In genomic region chr8:61561220-61561619, GRCm38 (mm10) we compare ENCODE assay signal across 21 mouse cellular contexts.
DNase-seq lines count a peak whose midpoint lies in the region; ATAC-seq and TF ChIP-seq lines count a peak whose summit lies in the region.
"Had no signal": no experiment of that assay in that cellular context is flagged by ENCODE, and none has a peak within 500 bp of the region (broad histone marks: within the 10 kb centered on the region; RNA-seq: fewer than 3 reads in every experiment).

No protein-coding gene starts in this region.

- TF ChIP-seq POLR2A in liver, adult 2 months (IDR thresholded peaks at IDR 0.05; ENCODE audit: extremely low read depth, insufficient read depth, low read length) = no peak
- peak; percentile 25; the same call in 1 of the 2 replicates for TF ChIP-seq POLR2A in CH12.LX (IDR thresholded peaks at IDR 0.05; ENCODE audit: low read depth, low read length)

- intact Hi-C loops in heart, postnatal 36 days (cut with DNase I) = no loop called here

- dilution Hi-C loops in CH12.LX (cut with MboI; ENCODE audit: extremely low pct_ligation_motif_present, extremely low pct_unique_long_range_greater_than_20kb, low sequenced_read_pairs) = no loop called here

- TF ChIP-seq RAD21 in CH12.LX (IDR thresholded peaks at IDR 0.05; ENCODE audit: low read depth, low read length) = no peak

- ATAC-seq in liver, postnatal 0 days = no peak
- peak; percentile 41 for ATAC-seq in inflammation-experienced regulatory T-cells, adult 6 months
- ATAC-seq: activated CD4-positive, CD25-positive, alpha-beta regulatory T cell, adult 4 months; CD4-positive, CD25-positive, alpha-beta regulatory T cell, adult 4 months; Patski had no signal

- no peak for TF ChIP-seq EP300 in liver, postnatal 0 days (IDR thresholded peaks at IDR 0.05; ENCODE audit: low read depth)
- TF ChIP-seq EP300 in CH12.LX (IDR thresholded peaks at IDR 0.05; ENCODE audit: low read length) = peak; percentile 82

- H3K36me3 ChIP-seq in liver, adult 2 months (ENCODE audit: control insufficient read depth, insufficient read depth, low read length) = peaks cover 2% of the 10 kb centered on the region
- no peaks in the 10 kb centered on the region for H3K36me3 ChIP-seq in liver, postnatal 0 days (replicated peaks; ENCODE audit: insufficient read depth, low read length)
- H3K36me3 ChIP-seq in CH12.LX (replicated peaks in 1 of 2; ENCODE audit: control insufficient read depth in 1 of 2, insufficient read depth in 1 of 2, low read length in 1 of 2) = no peaks in the 10 kb centered on the region
- H3K36me3 ChIP-seq: G1E had no signal

- peaks cover 31% of the 10 kb centered on the region for H3K4me1 ChIP-seq in liver, adult 2 months (ENCODE audit: control insufficient read depth, insufficient read depth, low read length)
- peaks cover 11% of the 10 kb centered on the region for H3K4me1 ChIP-seq in liver, postnatal 0 days (ENCODE audit: insufficient read depth)
- H3K4me1 ChIP-seq in CH12.LX (ENCODE audit: control insufficient read depth in 1 of 2, insufficient read depth in 2 of 2) = peaks cover 30 to 61% of the 10 kb centered on the region in 2 experiments

- H3K27ac ChIP-seq in liver, adult 2 months (replicated peaks; ENCODE audit: insufficient read depth, low read depth, low read length) = peak overlapping the region; percentile 35; the same call in 1 of the 2 replicates
- no peak overlapping the region for H3K27ac ChIP-seq in liver, postnatal 0 days (ENCODE audit: low read depth)
- peak overlapping the region; percentile 99 for H3K27ac ChIP-seq in CH12.LX (ENCODE audit: insufficient read depth, low read depth)

- no peak overlapping the region for H3K4me2 ChIP-seq in liver, postnatal 0 days (ENCODE audit: low read depth, low read length)
- peak overlapping the region; percentile 99 for H3K4me2 ChIP-seq in CH12.LX (ENCODE audit: insufficient read depth, low read depth, poor library complexity, severe bottlenecking)

- DNase-seq in liver, adult 2 months (ENCODE audit: extremely low read depth, low read depth, low spot score) = no peak
- DNase-seq in liver, postnatal 0 days = no peak
- DNase-seq in CH12.LX (ENCODE audit: extremely low read depth) = peak; percentile 67
- DNase-seq in heart, postnatal 36 days = no peak
- no peak for DNase-seq in retina, embryonic 14.5 days (ENCODE audit: low spot score)
- DNase-seq: adrenal gland, adult 2 months; adrenal gland, adult 8-10 months; adrenal gland, postnatal 10 days; adrenal gland, postnatal 14 days; adrenal gland, postnatal 25 days; adrenal gland, postnatal 36 days; B cell, adult 2 months; cerebellum, adult 11 months; cerebellum, adult 11-12 months; cerebellum, adult 18-20 months; cerebellum, adult 2 months had no signal

- in situ Hi-C loops in CH12.LX (cut with MboI; ENCODE audit: low pct_ligation_motif_present, low pct_unique_long_range_greater_than_20kb, low sequenced_read_pairs) = no loop called here

- no peak overlapping the region for H3K4me3 ChIP-seq in liver, adult 2 months (ENCODE audit: insufficient read depth, low read depth, low read length)
- H3K4me3 ChIP-seq in liver, postnatal 0 days (ENCODE audit: low read depth, low read length) = no peak overlapping the region
- peak overlapping the region in 2 of 3 experiments; percentile 15 to 50 for H3K4me3 ChIP-seq in CH12.LX (replicated peaks in 1 of 3; ENCODE audit: low read depth in 2 of 3, low read length in 2 of 3, poor library complexity in 1 of 3)

- no peaks in the 10 kb centered on the region for H3K27me3 ChIP-seq in liver, adult 2 months (ENCODE audit: control insufficient read depth, insufficient read depth, low read length)
- no peaks in the 10 kb centered on the region for H3K27me3 ChIP-seq in liver, postnatal 0 days (ENCODE audit: insufficient read depth, low read length)
- H3K27me3 ChIP-seq in CH12.LX (replicated peaks) = no peaks in the 10 kb centered on the region
- H3K27me3 ChIP-seq: Patski had no signal

- peaks cover 14% of the 10 kb centered on the region; the same call in 1 of the 2 replicates for H3K79me2 ChIP-seq in liver, adult 2 months (ENCODE audit: control insufficient read depth, insufficient read depth, low read length)
- H3K79me2 ChIP-seq in CH12.LX (replicated peaks; ENCODE audit: control insufficient read depth, extremely low read depth, insufficient read depth, poor library complexity, severe bottlenecking) = no peaks in the 10 kb centered on the region

- 92% methylated on average over 5 of the region's 5 CpGs for WGBS in liver, adult 2 months
- WGBS in liver, postnatal 0 days (ENCODE audit: insufficient replicate concordance) = 80% methylated on average over 5 of the region's 5 CpGs

- no peak overlapping the region for H3K9ac ChIP-seq in liver, adult 2 months (ENCODE audit: low read depth, low read length)
- no peak overlapping the region for H3K9ac ChIP-seq in liver, postnatal 0 days (replicated peaks)
- H3K9ac ChIP-seq in CH12.LX (ENCODE audit: insufficient read depth, low read depth) = peak overlapping the region; percentile 57

- TF ChIP-seq CTCF in liver, adult 2 months (IDR thresholded peaks at IDR 0.05; ENCODE audit: low read depth, low read length) = no peak
- no peak for TF ChIP-seq CTCF in liver, postnatal 0 days (IDR thresholded peaks at IDR 0.05; ENCODE audit: low read depth)
- no peak for TF ChIP-seq CTCF in CH12.LX (conservative IDR thresholded peaks at IDR 0.05 in 1 of 2, IDR thresholded peaks at IDR 0.05 in 1 of 2; ENCODE audit: low read depth in 2 of 2, low read length in 2 of 2)

- H3K9me3 ChIP-seq in liver, postnatal 0 days (ENCODE audit: low read length) = no peaks in the 10 kb centered on the region
- H3K9me3 ChIP-seq in CH12.LX (replicated peaks; ENCODE audit: low read length) = no peaks in the 10 kb centered on the region
- H3K9me3 ChIP-seq: G1E had no signal

TF ChIP-seq in CH12.LX, 34 proteins besides CTCF, POLR2A, EP300 and RAD21:
- TF ChIP-seq KAT2A (IDR thresholded peaks at IDR 0.05; ENCODE audit: insufficient replicate concordance, low read length) (no peak), JUN (IDR thresholded peaks at IDR 0.05; ENCODE audit: insufficient read depth, low read depth, low read length) (peak; percentile 55; the same call in 1 of the 2 replicates), ZNF384 (IDR thresholded peaks at IDR 0.05; ENCODE audit: low read depth, low read length) (no peak), CHD2 (IDR thresholded peaks at IDR 0.05; ENCODE audit: low read length) (no peak), MAX (IDR thresholded peaks at IDR 0.05; ENCODE audit: low read length) (no peak), SIN3A (IDR thresholded peaks at IDR 0.05; ENCODE audit: low read length) (no peak), TCF12 (IDR thresholded peaks at IDR 0.05; ENCODE audit: low read depth, low read length) (peak; percentile 75; the same call in 1 of the 2 replicates), MYC (IDR thresholded peaks at IDR 0.05; ENCODE audit: low read depth, low read length) (peak; percentile 37; the same call in 1 of the 2 replicates), JUND (conservative IDR thresholded peaks at IDR 0.05; ENCODE audit: low read depth, low read length) (peak; percentile 59; the same call in 1 of the 2 replicates), MAZ (IDR thresholded peaks at IDR 0.05; ENCODE audit: low read depth, low read length) (peak; percentile 45; the same call in 1 of the 2 replicates), ELF1 (IDR thresholded peaks at IDR 0.05; ENCODE audit: low read depth, low read length) (no peak), USF1 (IDR thresholded peaks at IDR 0.05; ENCODE audit: low read depth, low read length) (no peak), SMC3 (IDR thresholded peaks at IDR 0.05; ENCODE audit: low read depth, low read length) (no peak), BHLHE40 (IDR thresholded peaks at IDR 0.05; ENCODE audit: low read depth, low read length) (peak; percentile 53), UBTF (IDR thresholded peaks at IDR 0.05; ENCODE audit: low read depth, low read length) (no peak), HCFC1 (IDR thresholded peaks at IDR 0.05; ENCODE audit: low read depth, low read length) (0 out of 2 replicates have a peak, but pooled peaks have one; percentile 18), IRF4 (IDR thresholded peaks at IDR 0.05; ENCODE audit: low read depth, low read length) (peak; percentile 81), NRF1 (IDR thresholded peaks at IDR 0.05; ENCODE audit: low read depth, low read length) (no peak)

Comparison
In these comparisons a context has a peak if more than half of its experiments do, and no peak if none do; other contexts are left out.
1. H3K4me3 ChIP-seq: peak in CH12.LX (2 of 3); none in liver, adult 2 months (single experiment) and liver, postnatal 0 days (single experiment).